Mouse (Mus musculus) MEL (cell line): ENCODE data around the gene Gstm4. TPM values are rescaled to one million over a fixed set of nuclear protein-coding genes. Genes with fewer than 3 reads are reported as not detected.

ENCODE experiments used
- DNase-seq: peaks from one replicate; pipeline ENCODE4 v3.0.0; 2011; ENCODE audit warnings: low read depth, low spot score
- H3K27ac ChIP-seq: 2 replicates; pipeline ENCODE4 v1.5.1; 2012; ENCODE audit warnings: low read depth, mild to moderate bottlenecking, control low read depth, low read length, moderate library complexity; ENCODE audit not compliant: control insufficient read depth
- H3K27me3 ChIP-seq, 2 experiments: fragments of 150-350 bp in 1 of 2; sonication (generic) in 1 of 2; 2 replicates each; pipeline ENCODE4 v1.6.1; 2012; ENCODE audit warnings: low read length in 2 of 2, mild to moderate bottlenecking in 2 of 2, improper control_type of control experiment in 1 of 2, moderate library complexity in 1 of 2; ENCODE audit not compliant: insufficient read depth in 2 of 2, control insufficient read depth in 1 of 2
- H3K36me3 ChIP-seq, 2 experiments: 2 replicates each; pipeline ENCODE4 v1.6.1; 2012 to 2014; ENCODE audit warnings: low read length in 2 of 2, improper control_type of control experiment in 1 of 2, inconsistent platforms in 1 of 2, mild to moderate bottlenecking in 1 of 2; ENCODE audit not compliant: insufficient read depth in 2 of 2, control insufficient read depth in 1 of 2
- H3K4me1 ChIP-seq, 2 experiments: fragments of 150-350 bp in 1 of 2; sonication (generic) in 1 of 2; 2 replicates each; pipeline ENCODE4 v1.6.1; 2012; ENCODE audit warnings: low read length in 2 of 2, improper control_type of control experiment in 1 of 2, mild to moderate bottlenecking in 1 of 2; ENCODE audit not compliant: insufficient read depth in 2 of 2, control insufficient read depth in 1 of 2
- H3K4me3 ChIP-seq, 2 experiments: fragments of 150-350 bp in 1 of 2; sonication (generic) in 1 of 2; 2 replicates each; pipeline ENCODE4 v1.5.1; 2012; ENCODE audit warnings: low read depth in 2 of 2, low read length in 2 of 2, mild to moderate bottlenecking in 2 of 2, moderate library complexity in 2 of 2, control low read depth in 1 of 2, improper control_type of control experiment in 1 of 2; ENCODE audit not compliant: control insufficient read depth in 1 of 2, insufficient read depth in 1 of 2
- H3K79me2 ChIP-seq: 2 replicates; pipeline ENCODE4 v1.6.1; 2012; ENCODE audit warnings: mild to moderate bottlenecking, low read length, moderate library complexity; ENCODE audit not compliant: control insufficient read depth, poor library complexity, insufficient read depth
- H3K9ac ChIP-seq: 2 replicates; pipeline ENCODE4 v1.6.1; 2012; ENCODE audit warnings: low read depth, mild to moderate bottlenecking, control low read depth, low read length, moderate library complexity; ENCODE audit not compliant: control insufficient read depth, poor library complexity, severe bottlenecking
- H3K9me3 ChIP-seq: fragments of 150-350 bp; sonication (generic); replicated peaks from 2 replicates; pipeline ENCODE4 v1.6.1; 2012; ENCODE audit warnings: mild to moderate bottlenecking, low read length, improper control_type of control experiment, moderate library complexity; ENCODE audit not compliant: insufficient read depth
- CHD1 ChIP-seq: IDR thresholded peaks from 2 replicates; pipeline ENCODE4 v1.6.1; 2012; ENCODE audit warnings: low read depth, mild to moderate bottlenecking, inconsistent platforms, low read length, improper control_type of control experiment
- CHD2 ChIP-seq: IDR thresholded peaks from 2 replicates; pipeline ENCODE4 v1.6.1; 2011; ENCODE audit warnings: low read length, improper control_type of control experiment
- E2F4 ChIP-seq: IDR thresholded peaks from 2 replicates; pipeline ENCODE4 v1.6.1; 2011; ENCODE audit warnings: low read depth, low read length, improper control_type of control experiment, borderline replicate concordance
- EP300 ChIP-seq, 2 experiments: IDR thresholded peaks; 2 replicates each; pipeline ENCODE4 v1.6.1; 2011; ENCODE audit warnings: improper control_type of control experiment in 2 of 2, low read length in 2 of 2, low read depth in 1 of 2, mild to moderate bottlenecking in 1 of 2
- ETS1 ChIP-seq: IDR thresholded peaks from 2 replicates; pipeline ENCODE4 v1.6.1; 2012; ENCODE audit warnings: low read depth, mild to moderate bottlenecking, inconsistent platforms, low read length, improper control_type of control experiment, moderate library complexity
- GATA1 ChIP-seq: IDR thresholded peaks from 2 replicates; pipeline ENCODE4 v1.6.1; 2011; ENCODE audit warnings: low read depth, low read length, improper control_type of control experiment
- HCFC1 ChIP-seq: IDR thresholded peaks from 2 replicates; pipeline ENCODE4 v1.6.1; 2012; ENCODE audit warnings: low read depth, mild to moderate bottlenecking, inconsistent platforms, low read length, improper control_type of control experiment, moderate library complexity
- KAT2A ChIP-seq: conservative IDR thresholded peaks from 2 replicates; pipeline ENCODE4 v1.6.1; 2012; ENCODE audit warnings: low read depth, low read length, improper control_type of control experiment, inconsistent platforms
- MAFK ChIP-seq: IDR thresholded peaks from 2 replicates; pipeline ENCODE4 v1.6.1; 2011; ENCODE audit warnings: low read depth, mild to moderate bottlenecking, low read length, improper control_type of control experiment, borderline replicate concordance
- MAX ChIP-seq: IDR thresholded peaks from 2 replicates; pipeline ENCODE4 v1.6.1; 2011; ENCODE audit warnings: low read length, improper control_type of control experiment
- MXI1 ChIP-seq: IDR thresholded peaks from 2 replicates; pipeline ENCODE4 v1.6.1; 2011; ENCODE audit warnings: mild to moderate bottlenecking, low read depth, low read length, improper control_type of control experiment
- MYC ChIP-seq: IDR thresholded peaks from 2 replicates; pipeline ENCODE4 v1.6.1; 2011; ENCODE audit warnings: low read depth, mild to moderate bottlenecking, low read length, improper control_type of control experiment, moderate library complexity
- NRF1 ChIP-seq: IDR thresholded peaks from 2 replicates; pipeline ENCODE4 v1.6.1; 2014; ENCODE audit warnings: low read depth, mild to moderate bottlenecking, inconsistent platforms, low read length, improper control_type of control experiment, moderate library complexity; ENCODE audit not compliant: poor library complexity, insufficient read depth, severe bottlenecking
- POLR2A ChIP-seq, 2 experiments: IDR thresholded peaks; 2 replicates each; pipeline ENCODE4 v1.6.1; 2011 to 2012; ENCODE audit warnings: low read length in 2 of 2, mild to moderate bottlenecking in 2 of 2, control low read depth in 1 of 2, improper control_type of control experiment in 1 of 2, low read depth in 1 of 2, moderate library complexity in 1 of 2; ENCODE audit not compliant: control insufficient read depth in 1 of 2, insufficient read depth in 1 of 2, poor library complexity in 1 of 2
- RCOR1 ChIP-seq: IDR thresholded peaks from 2 replicates; pipeline ENCODE4 v1.6.1; 2012; ENCODE audit warnings: low read depth, mild to moderate bottlenecking, inconsistent platforms, low read length, improper control_type of control experiment
- SIN3A ChIP-seq: IDR thresholded peaks from 2 replicates; pipeline ENCODE4 v1.6.1; 2012; ENCODE audit warnings: low read length, improper control_type of control experiment, inconsistent platforms
- SMC3 ChIP-seq: IDR thresholded peaks from 2 replicates; pipeline ENCODE4 v1.6.1; 2011; ENCODE audit warnings: low read depth, low read length, improper control_type of control experiment
- TCF12 ChIP-seq: IDR thresholded peaks from 2 replicates; pipeline ENCODE4 v1.6.1; 2014; ENCODE audit warnings: low read depth, mild to moderate bottlenecking, inconsistent platforms, low read length, improper control_type of control experiment, moderate library complexity
- UBTF ChIP-seq: IDR thresholded peaks from 2 replicates; pipeline ENCODE4 v1.6.1; 2012; ENCODE audit warnings: low read depth, mild to moderate bottlenecking, inconsistent platforms, low read length, improper control_type of control experiment, moderate library complexity, borderline replicate concordance; ENCODE audit not compliant: insufficient read depth
- USF1 ChIP-seq: IDR thresholded peaks from 2 replicates; pipeline ENCODE4 v1.6.1; 2014; ENCODE audit warnings: low read depth, mild to moderate bottlenecking, inconsistent platforms, low read length, improper control_type of control experiment, moderate library complexity
- ZKSCAN1 ChIP-seq: IDR thresholded peaks from 2 replicates; pipeline ENCODE4 v1.6.1; 2012; ENCODE audit warnings: low read depth, mild to moderate bottlenecking, inconsistent platforms, low read length, improper control_type of control experiment, moderate library complexity
- ZMIZ1 ChIP-seq: IDR thresholded peaks from 2 replicates; pipeline ENCODE4 v1.6.1; 2012; ENCODE audit warnings: low read depth, mild to moderate bottlenecking, inconsistent platforms, low read length, improper control_type of control experiment, moderate library complexity
- ZNF384 ChIP-seq: IDR thresholded peaks from 2 replicates; pipeline ENCODE4 v1.6.1; 2012; ENCODE audit warnings: low read depth, mild to moderate bottlenecking, inconsistent platforms, low read length, improper control_type of control experiment
- polyA plus RNA-seq, 2 experiments: library from polyadenylated mRNA; stranded (reverse) in 1 of 2; unstranded in 1 of 2; fragments of >175 nt in 1 of 2; fragments of >200 nt in 1 of 2; gene quantifications; 2 replicates each; pipeline versions ENCODE4 v1.2.1 to v1.2.4; 2012; ENCODE audit warnings: low replicate concordance in 2 of 2, low read depth in 1 of 2; ENCODE audit not compliant: insufficient read length in 2 of 2, insufficient read depth in 1 of 2, missing spikeins in 1 of 2
- total RNA-seq: library from RNA; depleted of rRNA; stranded (reverse); fragments of 300-350 nt; gene quantifications from 2 replicates; pipeline ENCODE4 v1.2.3, GENCODE M21; 2012

Gene Gstm4
- total and polyA plus RNA-seq, 3 experiments: 1.4 to 7.4 TPM; not detected in 1

DNA sequence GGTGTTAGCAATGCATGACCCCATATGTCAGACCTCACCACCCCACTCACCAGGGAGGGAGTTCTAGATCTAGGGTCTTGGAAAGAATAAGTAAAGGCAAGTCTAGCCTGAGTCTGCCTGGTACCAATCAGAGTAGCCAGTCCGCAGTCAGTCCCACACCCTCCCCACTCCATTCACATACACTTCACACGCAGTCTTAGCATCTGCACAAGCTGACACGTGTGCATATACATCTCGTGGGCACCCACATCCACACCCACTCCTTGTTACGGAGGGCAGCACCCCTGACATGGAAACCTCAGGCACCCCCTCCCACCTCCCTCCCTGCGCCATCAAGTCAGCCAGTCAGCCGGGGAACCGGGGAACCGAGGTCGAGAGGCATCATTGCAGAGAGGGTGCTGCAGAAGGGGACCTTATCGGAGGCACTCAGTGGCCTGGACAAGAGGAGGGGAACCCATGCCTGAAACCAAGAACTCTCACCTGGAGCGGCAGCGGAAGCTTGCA lies 40.1 kb upstream of the Gstm4 start:
- H3K9me3 ChIP-seq: no peaks in the 10 kb centered on the region
- H3K27me3 ChIP-seq: no peaks in the 10 kb centered on the region
- no peak for DNase-seq
- H3K4me1 ChIP-seq: peaks cover 12 to 34% of the 10 kb centered on the region in 2 experiments
- H3K4me3 ChIP-seq: peak overlapping the region; percentile 81 to 89
- H3K79me2 ChIP-seq: peaks cover 53% of the 10 kb centered on the region
- peak overlapping the region; percentile 56 for H3K9ac ChIP-seq
- TF ChIP-seq UBTF: 0 out of 2 replicates have a peak, but pooled peaks have one; percentile 18
- peak; percentile 28; the same call in 1 of the 2 replicates for TF ChIP-seq MXI1
- TF ChIP-seq MAFK: no peak
- no peak for TF ChIP-seq GATA1
- TF ChIP-seq MAX: no peak
- 0 out of 4 replicates have a peak, but pooled peaks of 1 of the 2 experiments have one; percentile 17 for TF ChIP-seq POLR2A (IDR thresholded peaks at IDR 0.05; ENCODE audit: control insufficient read depth in 1 of 2, insufficient read depth in 1 of 2, low read depth in 1 of 2, low read length in 2 of 2, poor library complexity in 1 of 2)
- peak overlapping the region; percentile 13 for H3K27ac ChIP-seq
- H3K36me3 ChIP-seq: peaks cover 2 to 34% of the 10 kb centered on the region in 2 experiments

DNA sequence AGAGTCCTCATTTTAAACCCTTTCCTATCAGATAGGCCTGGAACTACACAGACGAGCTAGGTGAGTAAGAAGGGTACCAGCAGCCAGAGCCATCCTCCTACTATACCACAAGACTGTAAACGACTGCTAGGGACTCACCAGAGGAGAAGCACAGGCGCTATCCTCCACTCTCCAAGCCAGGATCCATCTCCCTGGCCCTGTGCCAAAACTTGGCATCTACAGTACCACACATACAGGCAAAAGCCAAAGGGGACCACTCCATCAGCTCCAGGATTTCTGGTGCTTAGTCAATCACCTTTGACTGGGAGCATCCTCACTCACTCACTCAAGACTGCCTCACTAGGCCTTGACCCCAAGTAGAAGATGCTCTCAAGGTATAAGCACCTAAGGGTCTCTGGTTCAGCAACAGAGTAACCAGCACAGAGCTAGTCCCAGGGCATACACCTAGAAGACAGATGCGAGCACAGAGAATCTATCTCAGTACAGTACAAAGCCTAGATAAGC lies 39.3 kb upstream of the Gstm4 start:
- Histone ChIP-seq H3K27ac (peak overlapping the region; percentile 70), H3K4me1 (peaks cover 12 to 34% of the 10 kb centered on the region in 2 experiments), H3K79me2 (peaks cover 53% of the 10 kb centered on the region), H3K4me3 (peak overlapping the region; percentile 25 to 89), H3K9me3 (no peaks in the 10 kb centered on the region), H3K36me3 (peaks cover 2 to 34% of the 10 kb centered on the region in 2 experiments), H3K9ac (peak overlapping the region; percentile 54), H3K27me3 (no peaks in the 10 kb centered on the region)
- TF ChIP-seq UBTF (no peak), HCFC1 (no peak), TCF12 (no peak), MAFK (no peak), POLR2A (IDR thresholded peaks at IDR 0.05; ENCODE audit: control insufficient read depth in 1 of 2, insufficient read depth in 1 of 2, low read depth in 1 of 2, low read length in 2 of 2, poor library complexity in 1 of 2) (no peak), USF1 (no peak), ZMIZ1 (no peak)
- DNase-seq: peak; percentile 28

DNA sequence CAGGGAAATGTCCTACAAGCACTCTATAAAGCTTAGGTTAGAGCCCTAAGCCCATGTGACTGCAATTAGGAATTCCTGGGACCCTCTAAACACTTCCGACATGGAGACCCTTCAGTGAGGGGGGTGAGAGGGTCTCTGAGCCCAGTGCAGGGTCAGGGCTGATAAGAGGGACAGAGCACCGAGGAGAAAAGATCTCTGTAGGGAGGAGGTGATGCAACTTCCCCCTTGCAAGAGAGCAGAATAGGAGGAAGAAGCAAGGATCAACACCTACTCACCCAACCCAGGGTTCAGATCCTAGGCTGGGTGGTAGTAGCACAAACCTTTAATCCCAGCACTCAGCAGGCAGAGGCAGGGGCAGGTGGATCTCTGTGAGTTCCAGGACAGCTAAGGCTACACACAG lies 38.5 kb upstream of the Gstm4 start:
- peak; percentile 46; the same call in 1 of the 2 replicates for TF ChIP-seq HCFC1
- TF ChIP-seq EP300 (IDR thresholded peaks at IDR 0.05; ENCODE audit: low read depth in 1 of 2, low read length in 2 of 2): peak; percentile 58 to 66; a peak in 3 of 4 replicates
- peak; percentile 30; the same call in 1 of the 2 replicates for TF ChIP-seq MAX
- no peak for TF ChIP-seq CHD2
- peak; percentile 8; the same call in 1 of the 2 replicates for TF ChIP-seq RCOR1
- peak; percentile 66 for TF ChIP-seq MXI1
- TF ChIP-seq NRF1: no peak
- TF ChIP-seq GATA1: peak; percentile 65; the same call in 1 of the 2 replicates
- peak; percentile 53; the same call in 1 of the 2 replicates for TF ChIP-seq TCF12
- TF ChIP-seq CHD1: no peak
- no peak for TF ChIP-seq E2F4
- no peak for TF ChIP-seq ZNF384
- TF ChIP-seq SMC3: 0 out of 2 replicates have a peak, but pooled peaks have one; percentile 2
- TF ChIP-seq ZKSCAN1: no peak
- no peak for TF ChIP-seq KAT2A
- TF ChIP-seq MYC: peak; percentile 33; the same call in 1 of the 2 replicates
- TF ChIP-seq ETS1: peak; percentile 55; the same call in 1 of the 2 replicates
- TF ChIP-seq SIN3A: peak; percentile 73
- DNase-seq: peak; percentile 66
- Histone ChIP-seq H3K4me1 (peaks cover 12 to 34% of the 10 kb centered on the region in 2 experiments), H3K4me3 (peak overlapping the region; percentile 27 to 89; a peak in 3 of 4 replicates), H3K9me3 (no peaks in the 10 kb centered on the region), H3K79me2 (peaks cover 53% of the 10 kb centered on the region), H3K27me3 (no peaks in the 10 kb centered on the region), H3K36me3 (peaks cover 6 to 34% of the 10 kb centered on the region in 2 experiments), H3K9ac (peak overlapping the region; percentile 55), H3K27ac (peak overlapping the region; percentile 70)
